Mouse (Mus musculus) cerebellum, postnatal 4 days (tissue): Measurements from ENCODE around the gene Gpr63.
"Not testable (repeated sequence)": the region's sequence is repeated elsewhere in the genome, so short reads cannot be mapped to it uniquely, and the experiment has no call there.

Experiments used
- DNase-seq, 2 experiments: peaks; one replicate each; pipeline ENCODE4 v3.0.0; 2022; ENCODE audit warnings: low spot score in 2 of 2, mixed read lengths in 1 of 2

Gene Gpr63

GRCm38 (mm10) chr4:24966299-24966991 lies at the start of gene Gpr63:
TSS of gene Gpr63 (plus strand) at chr4:24966407.
- peak; percentile 37 to 79 for DNase-seq

- no peak for DNase-seq
Measured at GRCm38 (mm10) chr4:24920006-24920577, 46.1 kb upstream of the Gpr63 start.

GRCm38 (mm10) chr4:24924726-24925125 lies 41.5 kb upstream of the Gpr63 start:
- DNase-seq: no peak

- DNase-seq: no peak
Measured at GRCm38 (mm10) chr4:24928260-24928780, 37.9 kb upstream of the Gpr63 start.

- DNase-seq: no peak
Measured at GRCm38 (mm10) chr4:24928926-24929325, 37.3 kb upstream of the Gpr63 start.

- no peak for DNase-seq
Measured at GRCm38 (mm10) chr4:24942728-24943424, 23.3 kb upstream of the Gpr63 start.

- DNase-seq: peak in 1 of 2 experiments; percentile 4
Measured at GRCm38 (mm10) chr4:24965918-24966298, 299 bp upstream of the Gpr63 start.

GRCm38 (mm10) chr4:24967251-24967650 lies 1.0 kb downstream of the Gpr63 start:
- no peak for DNase-seq

GRCm38 (mm10) chr4:24978589-24978988 lies 12.4 kb downstream of the Gpr63 start:
- peak in 1 of 2 experiments; percentile 10 for DNase-seq

GRCm38 (mm10) chr4:24985612-24986011 lies 19.4 kb downstream of the Gpr63 start:
- no peak for DNase-seq

- no peak for DNase-seq
Measured at GRCm38 (mm10) chr4:24991475-24991874, 25.3 kb downstream of the Gpr63 start.

GRCm38 (mm10) chr4:25009328-25009727 lies 43.1 kb downstream of the Gpr63 start:
- DNase-seq: not testable (repeated sequence)

- DNase-seq: peak in 1 of 2 experiments; percentile 6
Measured at GRCm38 (mm10) chr4:25011780-25012179, 45.6 kb downstream of the Gpr63 start.

GRCm38 (mm10) chr4:25012726-25013125 lies 46.5 kb downstream of the Gpr63 start:
- no peak for DNase-seq

GRCm38 (mm10) chr4:25015017-25015655 lies 48.9 kb downstream of the Gpr63 start:
- DNase-seq: no peak

- no peak for DNase-seq
Measured at GRCm38 (mm10) chr4:25028252-25028651, 62.0 kb downstream of the Gpr63 start.

GRCm38 (mm10) chr4:25028752-25029151 lies 62.5 kb downstream of the Gpr63 start:
- no peak for DNase-seq

GRCm38 (mm10) chr4:25029875-25030274 lies 63.7 kb downstream of the Gpr63 start:
- DNase-seq: no peak

- DNase-seq: peak in 1 of 2 experiments; percentile 1
Measured at GRCm38 (mm10) chr4:25035158-25035791, 69.1 kb downstream of the Gpr63 start.

- DNase-seq: no peak
Measured at GRCm38 (mm10) chr4:25035806-25036205, 69.6 kb downstream of the Gpr63 start.

GRCm38 (mm10) chr4:25037260-25037659 lies 71.1 kb downstream of the Gpr63 start:
- DNase-seq: no peak

GRCm38 (mm10) chr4:25055541-25055940 lies 89.3 kb downstream of the Gpr63 start:
- not testable (repeated sequence) for DNase-seq
